Mouse (Mus musculus): ENCODE results near the gene Ctnna3. TPM values are rescaled to one million over a fixed set of nuclear protein-coding genes. Genes with fewer than 3 reads are reported as not detected.

The Ctnna3 gene
- polyA plus RNA-seq, 1 experiment, result 3.0 TPM

DNA sequence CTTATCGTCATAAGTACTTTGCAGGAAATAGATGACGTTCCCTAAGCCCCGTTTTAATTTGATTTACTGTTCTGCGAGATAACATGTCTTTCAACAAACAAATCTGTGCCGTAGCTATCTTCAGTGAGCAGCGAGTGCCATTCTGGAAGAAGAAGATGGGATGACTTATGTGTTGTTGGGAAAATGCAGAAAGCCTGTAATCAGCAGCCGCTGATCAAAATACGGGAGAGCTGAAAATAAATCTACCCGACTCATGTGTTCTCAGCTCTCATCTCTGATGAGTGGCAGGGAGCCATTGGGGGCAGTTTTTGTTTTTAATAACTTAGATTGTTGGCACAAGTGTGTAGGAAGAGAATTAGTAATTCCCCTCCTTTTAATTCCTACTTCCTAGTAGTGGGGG is 633.8 kb downstream of the Ctnna3 start:
- TF ChIP-seq CTCF (IDR thresholded peaks at IDR 0.05; ENCODE audit: borderline replicate concordance, insufficient read depth, low read depth, low read length) (no peak), POLR2A (IDR thresholded peaks at IDR 0.05; ENCODE audit: borderline replicate concordance, insufficient read depth, low read length) (no peak)
- Histone ChIP-seq H3K4me3 (replicated peaks; ENCODE audit: insufficient read depth, low read depth, low read length) (no peak overlapping the region), H3K27me3 (ENCODE audit: control insufficient read depth, insufficient read depth, low read length) (no peaks in the 10 kb centered on the region), H3K4me1 (ENCODE audit: control insufficient read depth, insufficient read depth, low read length) (peaks cover 26% of the 10 kb centered on the region), H3K27ac (ENCODE audit: insufficient read depth, low read length) (no peak overlapping the region)
- no peak for DNase-seq
- 62% methylated on average over 9 of the region's 9 CpGs for WGBS

DNA sequence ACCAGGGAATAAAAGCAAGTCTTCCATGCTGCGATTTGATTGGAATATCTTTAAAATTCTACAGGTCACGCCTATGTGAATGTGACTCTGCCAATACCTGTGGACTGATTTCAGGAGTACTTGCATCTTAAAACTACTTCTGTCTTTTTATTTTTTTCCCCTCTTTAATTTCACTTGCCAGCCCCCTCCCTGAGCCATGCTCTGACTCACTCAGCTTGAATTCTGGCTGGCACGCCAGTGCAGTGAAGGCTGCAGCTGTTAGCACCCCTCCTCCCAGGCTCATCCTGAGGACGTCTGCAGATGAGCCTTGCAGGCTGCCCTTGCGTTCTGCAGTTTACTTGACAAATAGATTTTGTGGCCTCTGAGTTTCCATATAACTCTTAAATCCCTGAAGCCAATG is 646.0 kb downstream of the Ctnna3 start:
- DNase-seq, result peak; percentile 64 to 70
- Histone ChIP-seq H3K4me3 (replicated peaks; ENCODE audit: insufficient read depth, low read depth, low read length) (peak overlapping the region; percentile 26), H3K27ac (ENCODE audit: insufficient read depth, low read length) (no peak overlapping the region), H3K27me3 (ENCODE audit: control insufficient read depth, insufficient read depth, low read length) (no peaks in the 10 kb centered on the region), H3K4me1 (ENCODE audit: control insufficient read depth, insufficient read depth, low read length) (peaks cover 27% of the 10 kb centered on the region)
- no peak for TF ChIP-seq POLR2A (IDR thresholded peaks at IDR 0.05; ENCODE audit: borderline replicate concordance, insufficient read depth, low read length)
- TF ChIP-seq CTCF (IDR thresholded peaks at IDR 0.05; ENCODE audit: borderline replicate concordance, insufficient read depth, low read depth, low read length), result no peak
- WGBS, result 11% methylated on average over 5 of the region's 5 CpGs

DNA sequence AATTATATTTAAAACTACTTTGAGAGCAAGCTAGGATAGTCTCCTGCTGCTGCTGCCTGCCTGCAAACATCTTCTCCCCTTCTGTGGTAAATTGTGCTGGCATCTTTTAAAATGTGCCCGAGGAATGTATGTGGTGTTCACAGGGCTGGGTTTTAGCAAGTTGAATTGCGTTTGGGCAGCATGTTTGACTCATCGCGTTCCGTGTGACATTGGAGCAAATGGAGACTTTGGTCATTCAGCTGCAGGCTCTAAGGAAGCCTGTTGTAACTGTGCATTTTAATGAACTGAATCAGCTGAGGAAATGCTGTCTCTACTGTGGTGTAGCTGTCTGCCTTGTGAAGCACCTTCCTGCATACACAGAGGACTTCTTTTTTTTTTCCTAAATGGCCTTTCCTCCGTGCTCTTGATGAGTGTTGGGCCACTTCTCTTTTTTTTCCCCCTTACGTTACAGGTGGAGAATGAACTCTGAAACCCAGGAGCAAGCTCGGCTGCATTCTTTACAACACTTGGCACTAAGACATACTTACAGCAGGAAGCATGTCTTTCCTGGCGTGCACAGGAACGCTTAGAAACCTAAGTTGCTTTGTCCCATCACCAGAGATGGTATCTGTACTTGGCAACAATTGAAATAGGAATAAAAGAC is 646.6 kb downstream of the Ctnna3 start:
- Histone ChIP-seq H3K4me3 (replicated peaks; ENCODE audit: insufficient read depth, low read depth, low read length) (no peak overlapping the region), H3K27me3 (ENCODE audit: control insufficient read depth, insufficient read depth, low read length) (no peaks in the 10 kb centered on the region), H3K27ac (ENCODE audit: insufficient read depth, low read length) (no peak overlapping the region), H3K4me1 (ENCODE audit: control insufficient read depth, insufficient read depth, low read length) (peaks cover 31% of the 10 kb centered on the region)
- WGBS, result 11% methylated on average over 10 of the region's 10 CpGs
- no peak for TF ChIP-seq POLR2A (IDR thresholded peaks at IDR 0.05; ENCODE audit: borderline replicate concordance, insufficient read depth, low read length)
- DNase-seq, result no peak

DNA sequence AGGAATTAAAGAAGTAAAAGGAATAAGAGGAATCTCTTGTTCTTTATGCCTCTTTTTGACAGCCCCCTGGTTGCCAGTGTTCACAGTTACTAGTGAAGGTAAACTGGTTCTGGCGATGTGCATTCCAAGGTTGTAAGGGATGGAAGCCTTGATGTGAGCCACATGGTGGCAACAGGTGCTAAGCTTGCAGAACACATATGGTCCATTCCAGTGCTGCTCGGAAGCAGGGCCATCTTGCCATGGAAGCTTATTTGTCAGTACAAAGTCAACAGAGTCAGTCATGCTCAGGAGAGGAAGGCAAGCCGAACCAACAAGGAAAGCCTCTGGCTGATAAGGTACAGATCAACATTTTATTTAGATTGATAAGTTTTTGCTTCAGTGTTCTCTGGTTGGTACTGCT is 652.4 kb downstream of the Ctnna3 start:
- Histone ChIP-seq H3K27me3 (ENCODE audit: control insufficient read depth, insufficient read depth, low read length) (no peaks in the 10 kb centered on the region), H3K4me1 (ENCODE audit: control insufficient read depth, insufficient read depth, low read length) (peaks cover 16% of the 10 kb centered on the region; the same call in 1 of the 2 replicates), H3K4me3 (replicated peaks; ENCODE audit: insufficient read depth, low read depth, low read length) (peak overlapping the region; percentile 48), H3K27ac (ENCODE audit: insufficient read depth, low read length) (no peak overlapping the region)
- TF ChIP-seq CTCF (IDR thresholded peaks at IDR 0.05; ENCODE audit: borderline replicate concordance, insufficient read depth, low read depth, low read length) (no peak), POLR2A (IDR thresholded peaks at IDR 0.05; ENCODE audit: borderline replicate concordance, insufficient read depth, low read length) (no peak)
- 21% methylated on average over 3 of the region's 3 CpGs for WGBS
- no peak for DNase-seq

DNA sequence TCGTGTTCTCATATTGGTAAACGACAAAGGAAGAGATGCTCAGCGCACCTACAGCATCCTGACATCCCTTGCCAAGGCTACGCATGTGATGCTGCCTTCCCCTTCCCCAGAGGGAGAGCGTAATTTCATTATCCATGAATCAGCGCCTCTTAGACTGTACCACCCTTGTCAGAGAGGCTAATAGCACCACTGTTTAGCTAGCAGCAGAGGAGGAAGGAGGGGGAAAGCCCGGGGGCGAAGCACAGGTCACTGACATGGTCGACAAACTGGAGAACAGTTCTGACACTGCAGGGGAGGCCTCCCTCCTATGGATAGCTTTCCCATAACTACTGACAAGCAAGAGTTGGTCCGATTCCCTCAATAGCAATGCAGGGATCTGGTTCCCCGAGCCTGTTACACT is 653.9 kb downstream of the Ctnna3 start:
- Histone ChIP-seq H3K27ac (ENCODE audit: insufficient read depth, low read length) (peak overlapping the region; percentile 11; the same call in 1 of the 2 replicates), H3K27me3 (ENCODE audit: control insufficient read depth, insufficient read depth, low read length) (no peaks in the 10 kb centered on the region), H3K4me3 (replicated peaks; ENCODE audit: insufficient read depth, low read depth, low read length) (peak overlapping the region; percentile 78), H3K4me1 (ENCODE audit: control insufficient read depth, insufficient read depth, low read length) (peaks cover 16% of the 10 kb centered on the region; the same call in 1 of the 2 replicates)
- TF ChIP-seq POLR2A (IDR thresholded peaks at IDR 0.05; ENCODE audit: borderline replicate concordance, insufficient read depth, low read length) (no peak), CTCF (IDR thresholded peaks at IDR 0.05; ENCODE audit: borderline replicate concordance, insufficient read depth, low read depth, low read length) (no peak)
- peak; percentile 56 to 62 for DNase-seq
- 5% methylated on average over 11 of the region's 11 CpGs for WGBS

DNA sequence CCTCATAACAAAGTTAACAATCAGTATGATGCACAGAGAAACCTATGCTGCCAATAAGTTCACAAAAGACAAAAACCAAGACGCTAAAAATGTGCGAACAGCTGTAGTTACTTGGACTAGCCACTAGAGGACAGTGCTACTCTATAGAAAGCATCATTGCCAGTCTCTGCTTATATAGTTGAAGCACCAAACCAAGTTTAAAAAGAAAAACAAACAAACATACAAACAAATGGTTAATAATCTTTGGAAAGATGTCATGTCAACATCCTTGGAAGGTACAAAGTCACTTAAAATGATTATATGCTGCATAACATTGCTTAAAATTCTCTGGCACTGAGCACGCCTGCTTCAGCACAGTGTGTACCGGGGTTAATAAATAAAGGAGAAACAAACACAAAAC is 654.6 kb downstream of the Ctnna3 start:
- Histone ChIP-seq H3K27ac (ENCODE audit: insufficient read depth, low read length) (peak overlapping the region; percentile 34; the same call in 1 of the 2 replicates), H3K4me1 (ENCODE audit: control insufficient read depth, insufficient read depth, low read length) (peaks cover 16% of the 10 kb centered on the region; the same call in 1 of the 2 replicates), H3K27me3 (ENCODE audit: control insufficient read depth, insufficient read depth, low read length) (no peaks in the 10 kb centered on the region), H3K4me3 (replicated peaks; ENCODE audit: insufficient read depth, low read depth, low read length) (peak overlapping the region; percentile 78)
- WGBS, result 10% methylated on average over 4 of the region's 4 CpGs
- peak in 1 of 2 experiments; percentile 73 for DNase-seq
- TF ChIP-seq POLR2A (IDR thresholded peaks at IDR 0.05; ENCODE audit: borderline replicate concordance, insufficient read depth, low read length) (no peak), CTCF (IDR thresholded peaks at IDR 0.05; ENCODE audit: borderline replicate concordance, insufficient read depth, low read depth, low read length) (peak; percentile 57; the same call in 1 of the 2 replicates)

DNA sequence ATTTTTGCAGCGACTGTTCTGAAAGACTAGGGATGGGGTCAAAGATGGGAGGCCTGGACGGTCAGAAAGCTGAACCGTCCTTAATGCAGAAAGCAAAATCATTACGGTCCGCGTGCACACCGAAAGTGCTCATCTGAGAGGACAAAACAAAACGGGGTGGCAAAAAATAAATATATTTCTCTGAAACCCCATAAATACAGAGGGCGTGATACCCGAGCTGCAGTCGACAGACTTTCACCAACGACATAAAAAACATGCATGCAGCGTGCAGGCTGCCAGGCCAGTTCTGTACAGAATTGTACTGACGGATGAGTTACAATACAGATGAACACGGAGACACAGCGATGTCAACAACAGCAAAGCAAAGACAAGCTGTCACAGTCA is 656.3 kb downstream of the Ctnna3 start:
- peak overlapping the region; percentile 78 for H3K4me3 ChIP-seq (replicated peaks; ENCODE audit: insufficient read depth, low read depth, low read length)
- peak; percentile 48 to 60 for DNase-seq
- peaks cover 5% of the 10 kb centered on the region; the same call in 1 of the 2 replicates for H3K4me1 ChIP-seq (ENCODE audit: control insufficient read depth, insufficient read depth, low read length)
- WGBS, result 8% methylated on average over 16 of the region's 16 CpGs
- peak overlapping the region; percentile 86 for H3K27ac ChIP-seq (ENCODE audit: insufficient read depth, low read length)
- no peaks in the 10 kb centered on the region for H3K27me3 ChIP-seq (ENCODE audit: control insufficient read depth, insufficient read depth, low read length)
- TF ChIP-seq CTCF (IDR thresholded peaks at IDR 0.05; ENCODE audit: borderline replicate concordance, insufficient read depth, low read depth, low read length) (no peak), POLR2A (IDR thresholded peaks at IDR 0.05; ENCODE audit: borderline replicate concordance, insufficient read depth, low read length) (no peak)
